Mouse (Mus musculus) gastrocnemius, postnatal 25 days (tissue): ENCODE measurements at regions not wholly inside any gene's neighbourhood (a gene's known extent, or its start where the extent isn't known, plus 50 kb on each side); places are given as distances from the start of the nearest gene placed in this dataset.

Experiments
- DNase-seq: peaks from one replicate; pipeline ENCODE4 v3.0.0; 2022

- no peak for DNase-seq
These were observed 114.4 kb upstream of the Haao start for GRCm38 (mm10) chr17:83962126-83962525.

- no peak for DNase-seq
These were observed 113.1 kb upstream of the Haao start for GRCm38 (mm10) chr17:83960821-83961220.

GRCm38 (mm10) chr17:83960158-83960557 is 112.4 kb upstream of the Haao start:
- no peak for DNase-seq

- no peak for DNase-seq
These were observed 111.5 kb upstream of the Haao start for GRCm38 (mm10) chr17:83959159-83959848.

GRCm38 (mm10) chr17:83958706-83959105 is 110.9 kb upstream of the Haao start:
- no peak for DNase-seq

- no peak for DNase-seq
These were observed 110.1 kb upstream of the Haao start for GRCm38 (mm10) chr17:83957661-83958540.

GRCm38 (mm10) chr17:83956821-83957565 is 109.2 kb upstream of the Haao start:
- DNase-seq, result peak; percentile 48

GRCm38 (mm10) chr17:83955978-83956377 is 108.2 kb upstream of the Haao start:
- no peak for DNase-seq

GRCm38 (mm10) chr17:83955058-83955697 is 107.4 kb upstream of the Haao start:
- no peak for DNase-seq

GRCm38 (mm10) chr17:83954291-83955057 is 106.7 kb upstream of the Haao start:
- DNase-seq, result peak; percentile 78

- DNase-seq, result no peak
These were observed 105.9 kb upstream of the Haao start for GRCm38 (mm10) chr17:83953656-83954055.

- no peak for DNase-seq
These were observed 99.0 kb upstream of the Haao start for GRCm38 (mm10) chr17:83946718-83947117.

GRCm38 (mm10) chr17:83939344-83939743 is 91.6 kb upstream of the Haao start:
- no peak for DNase-seq

- DNase-seq, result peak; percentile 68
These were observed 91.0 kb upstream of the Haao start for GRCm38 (mm10) chr17:83938671-83939244.

GRCm38 (mm10) chr17:83937576-83937975 is 89.8 kb upstream of the Haao start:
- peak; percentile 57 for DNase-seq

GRCm38 (mm10) chr17:83936677-83937076 is 88.9 kb upstream of the Haao start:
- DNase-seq, result no peak

- no peak for DNase-seq
These were observed 88.2 kb upstream of the Haao start for GRCm38 (mm10) chr17:83935969-83936368.

- DNase-seq, result no peak
These were observed 87.5 kb upstream of the Haao start for GRCm38 (mm10) chr17:83935232-83935631.

- DNase-seq, result no peak
These were observed 86.0 kb upstream of the Haao start for GRCm38 (mm10) chr17:83933743-83934142.

- DNase-seq, result no peak
These were observed 82.6 kb upstream of the Haao start for GRCm38 (mm10) chr17:83930401-83930800.

GRCm38 (mm10) chr17:83927749-83928387 is 80.1 kb upstream of the Haao start:
- DNase-seq, result no peak
